Mouse (Mus musculus): Measurements from ENCODE around the gene Adamts18. TPM values are rescaled to one million over a fixed set of nuclear protein-coding genes. Genes with fewer than 3 reads are reported as not detected.

The Adamts18 gene
- polyA plus RNA-seq, 1 experiment from 2014 or later = 0.73 TPM

DNA sequence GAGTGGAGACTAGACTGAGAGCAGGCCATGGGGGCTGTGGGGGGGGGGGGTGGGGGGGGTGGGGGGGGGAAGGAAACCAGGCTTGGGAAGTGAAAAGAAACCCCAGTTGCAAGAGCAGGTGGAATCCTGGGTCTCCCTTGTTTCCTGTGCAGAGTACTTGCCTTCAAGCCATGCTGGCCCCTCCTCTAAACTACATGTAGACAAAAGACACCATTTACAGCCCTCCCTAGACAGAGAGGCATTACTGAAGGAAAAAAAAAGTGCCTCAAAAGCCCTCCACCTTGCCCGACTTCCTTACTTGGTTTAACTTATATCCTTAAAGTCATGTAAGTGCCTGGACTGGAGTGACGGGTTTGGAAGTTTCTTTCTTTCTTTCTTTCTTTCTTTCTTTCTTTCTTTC, 67.0 kb downstream of the Adamts18 start:
- WGBS = 58% methylated on average over 2 of the region's 2 CpGs
- no peak for DNase-seq (ENCODE audit: low spot score)

GRCm38 (mm10) chr8:113775361-113775760, 73.2 kb downstream of the Adamts18 start:
- H3K4me3 ChIP-seq = no peak overlapping the region
- H3K36me3 ChIP-seq = no peaks in the 10 kb centered on the region
- DNase-seq (ENCODE audit: low spot score) = no peak
- no peaks in the 10 kb centered on the region for H3K27me3 ChIP-seq (ENCODE audit: insufficient read depth, poor library complexity, severe bottlenecking)
- no peaks in the 10 kb centered on the region for H3K9me3 ChIP-seq
- 79% methylated on average over 6 of the region's 6 CpGs for WGBS
- no peaks in the 10 kb centered on the region for H3K4me1 ChIP-seq (replicated peaks)
- H3K27ac ChIP-seq = no peak overlapping the region

More for the DNA sequence above, 67.0 kb downstream of the Adamts18 start:
- Histone ChIP-seq H3K27me3 (ENCODE audit: insufficient read depth, poor library complexity, severe bottlenecking) (no peaks in the 10 kb centered on the region), H3K9me3 (no peaks in the 10 kb centered on the region), H3K36me3 (no peaks in the 10 kb centered on the region), H3K27ac (no peak overlapping the region), H3K4me3 (no peak overlapping the region), H3K4me1 (replicated peaks) (peaks cover 3% of the 10 kb centered on the region; the same call in 1 of the 2 replicates)

DNA sequence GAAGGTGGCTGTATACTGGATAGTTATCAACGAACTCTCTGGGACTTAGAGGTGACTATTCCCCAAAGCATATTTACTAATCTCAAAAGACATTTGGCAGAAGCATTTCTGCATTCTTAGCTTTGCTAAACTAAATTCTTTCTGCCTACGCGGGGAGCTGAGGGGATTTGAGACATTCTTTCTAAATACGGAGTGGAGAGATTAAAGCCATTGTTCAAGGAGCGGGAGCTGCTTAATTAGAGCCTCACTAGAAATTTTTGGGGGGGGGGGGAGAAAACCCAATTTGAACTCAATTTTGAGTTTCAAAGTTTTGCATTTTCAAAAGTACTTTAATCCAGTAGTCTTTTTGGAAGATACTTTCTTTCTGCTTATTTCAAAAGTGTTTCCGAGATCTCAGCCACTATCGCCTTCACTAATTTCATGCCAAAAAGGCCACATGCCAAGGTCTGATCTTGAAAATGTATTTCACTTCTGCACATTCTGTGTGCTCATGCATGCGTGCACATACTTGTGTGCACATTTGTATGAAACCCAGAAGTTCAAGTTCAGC, 79.6 kb downstream of the Adamts18 start:
- no peaks in the 10 kb centered on the region for H3K27me3 ChIP-seq (ENCODE audit: insufficient read depth, poor library complexity, severe bottlenecking)
- no peak for DNase-seq (ENCODE audit: low spot score)
- H3K4me3 ChIP-seq = no peak overlapping the region
- no peak overlapping the region for H3K27ac ChIP-seq
- no peaks in the 10 kb centered on the region for H3K36me3 ChIP-seq
- 74% methylated on average over 8 of the region's 8 CpGs for WGBS
- H3K4me1 ChIP-seq (replicated peaks) = no peaks in the 10 kb centered on the region
- no peaks in the 10 kb centered on the region for H3K9me3 ChIP-seq

- Histone ChIP-seq H3K27ac (no peak overlapping the region), H3K36me3 (no peaks in the 10 kb centered on the region), H3K4me1 (replicated peaks) (peaks cover 16% of the 10 kb centered on the region; the same call in 1 of the 2 replicates), H3K4me3 (no peak overlapping the region), H3K27me3 (ENCODE audit: insufficient read depth, poor library complexity, severe bottlenecking) (no peaks in the 10 kb centered on the region), H3K9me3 (no peaks in the 10 kb centered on the region)
- 87% methylated on average over 4 of the region's 4 CpGs for WGBS
- DNase-seq (ENCODE audit: low spot score) = no peak
Observed at GRCm38 (mm10) chr8:113765121-113765520, 83.4 kb downstream of the Adamts18 start.

- H3K36me3 ChIP-seq = no peaks in the 10 kb centered on the region
- H3K27me3 ChIP-seq (ENCODE audit: insufficient read depth, poor library complexity, severe bottlenecking) = no peaks in the 10 kb centered on the region
- no peak overlapping the region for H3K27ac ChIP-seq
- peaks cover 16% of the 10 kb centered on the region; the same call in 1 of the 2 replicates for H3K4me1 ChIP-seq (replicated peaks)
- 78% methylated on average over 10 of the region's 10 CpGs for WGBS
- no peak overlapping the region for H3K4me3 ChIP-seq
- no peaks in the 10 kb centered on the region for H3K9me3 ChIP-seq
- no peak for DNase-seq (ENCODE audit: low spot score)
Observed at GRCm38 (mm10) chr8:113763592-113764355, 84.8 kb downstream of the Adamts18 start.

GRCm38 (mm10) chr8:113762101-113762500, 86.4 kb downstream of the Adamts18 start:
- no peak for DNase-seq (ENCODE audit: low spot score)
- 83% methylated on average over 6 of the region's 6 CpGs for WGBS
- H3K4me1 ChIP-seq (replicated peaks) = peaks cover 16% of the 10 kb centered on the region; the same call in 1 of the 2 replicates
- H3K4me3 ChIP-seq = no peak overlapping the region
- no peaks in the 10 kb centered on the region for H3K9me3 ChIP-seq
- no peaks in the 10 kb centered on the region for H3K27me3 ChIP-seq (ENCODE audit: insufficient read depth, poor library complexity, severe bottlenecking)
- no peak overlapping the region for H3K27ac ChIP-seq
- no peaks in the 10 kb centered on the region for H3K36me3 ChIP-seq

GRCm38 (mm10) chr8:113755866-113756265, 92.7 kb downstream of the Adamts18 start:
- H3K4me1 ChIP-seq (replicated peaks) = no peaks in the 10 kb centered on the region
- no peak overlapping the region for H3K4me3 ChIP-seq
- DNase-seq (ENCODE audit: low spot score) = no peak
- H3K9me3 ChIP-seq = no peaks in the 10 kb centered on the region
- H3K27me3 ChIP-seq (ENCODE audit: insufficient read depth, poor library complexity, severe bottlenecking) = no peaks in the 10 kb centered on the region
- H3K27ac ChIP-seq = no peak overlapping the region
- WGBS = 70% methylated on average over 5 of the region's 5 CpGs
- H3K36me3 ChIP-seq = no peaks in the 10 kb centered on the region

- DNase-seq (ENCODE audit: low spot score) = no peak
Observed at GRCm38 (mm10) chr8:113753153-113753552, 95.4 kb downstream of the Adamts18 start.

DNA sequence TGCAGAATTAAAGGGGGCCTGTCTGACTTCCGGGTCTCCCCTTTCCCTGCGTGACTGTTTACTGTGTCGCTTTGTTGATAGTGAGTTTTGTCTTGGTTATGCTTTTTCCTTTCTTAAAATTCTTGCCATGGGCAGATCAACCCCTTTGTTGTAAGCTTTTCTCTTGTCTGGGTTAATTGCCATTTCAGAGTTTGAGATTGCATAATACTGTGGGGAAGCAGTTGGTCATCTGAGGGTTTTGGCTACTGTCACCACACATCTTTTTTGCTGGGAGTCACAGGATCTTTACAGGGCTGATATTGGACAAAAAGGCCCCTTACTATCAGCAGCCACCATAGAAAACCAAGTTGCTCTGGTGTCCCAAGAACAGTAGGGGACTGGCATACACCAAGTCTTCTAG, 96.2 kb downstream of the Adamts18 start:
- no peaks in the 10 kb centered on the region for H3K36me3 ChIP-seq
- no peak overlapping the region for H3K27ac ChIP-seq
- DNase-seq (ENCODE audit: low spot score) = no peak
- 92% methylated on average over 3 of the region's 3 CpGs for WGBS
- H3K4me1 ChIP-seq (replicated peaks) = 0 out of 2 replicates have a peak, but pooled peaks cover 6% of the 10 kb centered on the region
- no peaks in the 10 kb centered on the region for H3K27me3 ChIP-seq (ENCODE audit: insufficient read depth, poor library complexity, severe bottlenecking)
- no peaks in the 10 kb centered on the region for H3K9me3 ChIP-seq
- H3K4me3 ChIP-seq = no peak overlapping the region

More at GRCm38 (mm10) chr8:113753153-113753552, 95.4 kb downstream of the Adamts18 start:
- Histone ChIP-seq H3K4me1 (replicated peaks) (0 out of 2 replicates have a peak, but pooled peaks cover 6% of the 10 kb centered on the region), H3K9me3 (no peaks in the 10 kb centered on the region), H3K27ac (no peak overlapping the region), H3K4me3 (no peak overlapping the region), H3K27me3 (ENCODE audit: insufficient read depth, poor library complexity, severe bottlenecking) (no peaks in the 10 kb centered on the region), H3K36me3 (no peaks in the 10 kb centered on the region)
- 86% methylated on average over 2 of the region's 2 CpGs for WGBS

DNA sequence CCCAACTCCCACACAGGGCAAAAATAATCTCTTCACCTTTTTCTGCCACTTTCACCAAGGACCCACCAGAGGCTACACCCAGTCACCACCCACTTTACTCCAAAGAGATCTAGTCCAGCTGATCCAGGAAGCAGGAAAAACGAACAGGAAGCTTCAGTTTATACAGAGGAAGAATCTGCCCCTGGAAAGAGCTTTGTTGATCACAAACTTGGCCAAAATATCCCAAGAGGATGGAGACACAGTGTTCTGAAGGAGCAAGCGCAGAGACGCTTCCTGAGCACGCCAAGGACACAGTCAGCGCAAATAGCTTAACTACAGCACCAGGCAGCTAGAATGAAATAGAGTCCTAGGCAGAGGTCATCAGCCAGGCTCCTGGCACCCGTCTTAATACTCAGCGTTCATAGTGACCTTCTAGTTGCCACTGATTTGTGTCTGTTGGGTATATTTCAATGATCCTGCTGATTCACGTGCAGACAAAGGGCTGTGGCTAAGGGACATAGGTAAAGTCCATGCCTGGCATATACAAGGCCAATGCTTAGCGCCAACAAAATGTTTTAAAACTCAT, 113.0 kb downstream of the Adamts18 start:
- Histone ChIP-seq H3K9me3 (no peaks in the 10 kb centered on the region), H3K27me3 (ENCODE audit: insufficient read depth, poor library complexity, severe bottlenecking) (no peaks in the 10 kb centered on the region), H3K27ac (no peak overlapping the region), H3K36me3 (no peaks in the 10 kb centered on the region), H3K4me1 (replicated peaks) (no peaks in the 10 kb centered on the region), H3K4me3 (no peak overlapping the region)
- DNase-seq (ENCODE audit: low spot score) = no peak
- 82% methylated on average over 9 of the region's 9 CpGs for WGBS

- Histone ChIP-seq H3K4me1 (replicated peaks) (peaks cover 11% of the 10 kb centered on the region), H3K27me3 (ENCODE audit: insufficient read depth, poor library complexity, severe bottlenecking) (no peaks in the 10 kb centered on the region), H3K4me3 (no peak overlapping the region), H3K36me3 (no peaks in the 10 kb centered on the region), H3K27ac (no peak overlapping the region), H3K9me3 (no peaks in the 10 kb centered on the region)
- no peak for DNase-seq (ENCODE audit: low spot score)
- 79% methylated on average over 8 of the region's 8 CpGs for WGBS
Observed at GRCm38 (mm10) chr8:113725331-113725730, 123.2 kb downstream of the Adamts18 start.

GRCm38 (mm10) chr8:113723873-113724538, 124.5 kb downstream of the Adamts18 start:
- no peaks in the 10 kb centered on the region for H3K36me3 ChIP-seq
- no peaks in the 10 kb centered on the region for H3K9me3 ChIP-seq
- H3K4me1 ChIP-seq (replicated peaks) = peaks cover 11% of the 10 kb centered on the region
- no peak overlapping the region for H3K27ac ChIP-seq
- no peaks in the 10 kb centered on the region for H3K27me3 ChIP-seq (ENCODE audit: insufficient read depth, poor library complexity, severe bottlenecking)
- WGBS = 64% methylated on average over 5 of the region's 5 CpGs
- DNase-seq (ENCODE audit: low spot score) = no peak
- H3K4me3 ChIP-seq = no peak overlapping the region

DNA sequence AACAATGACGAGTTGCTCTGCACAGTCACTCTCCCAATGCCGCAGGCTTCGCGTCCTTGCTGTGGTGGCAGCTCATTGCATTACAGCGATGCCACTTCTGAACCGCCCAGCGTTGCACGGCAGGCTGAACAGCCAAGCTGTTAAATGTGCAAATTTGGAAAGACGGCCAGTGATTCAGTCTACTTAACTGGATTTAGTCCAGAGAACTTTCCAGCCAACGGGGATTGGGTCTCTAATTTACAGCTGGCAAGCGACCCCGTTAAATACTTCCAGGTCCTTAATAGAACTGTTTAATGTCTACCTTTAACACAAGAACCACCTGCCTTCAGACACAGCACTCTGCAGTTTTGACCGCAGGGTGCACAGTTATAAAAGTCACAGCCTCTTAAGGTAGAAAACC, 127.1 kb downstream of the Adamts18 start:
- 90% methylated on average over 13 of the region's 13 CpGs for WGBS
- DNase-seq (ENCODE audit: low spot score) = no peak
- Histone ChIP-seq H3K9me3 (no peaks in the 10 kb centered on the region), H3K4me1 (replicated peaks) (peaks cover 11% of the 10 kb centered on the region), H3K27me3 (ENCODE audit: insufficient read depth, poor library complexity, severe bottlenecking) (no peaks in the 10 kb centered on the region), H3K36me3 (no peaks in the 10 kb centered on the region), H3K4me3 (no peak overlapping the region), H3K27ac (no peak overlapping the region)
